Mouse (Mus musculus): Measurements from ENCODE around the gene Bckdk.

Bckdk gene

GRCm38 (mm10) chr7:127896384-127896783 lies 7.5 kb upstream of the Bckdk start:
- peak; percentile 74 for DNase-seq

- DNase-seq = no peak
Measured at GRCm38 (mm10) chr7:127897542-127897941, 6.3 kb upstream of the Bckdk start.

- DNase-seq = no peak
Measured at GRCm38 (mm10) chr7:127898179-127898956, 5.5 kb upstream of the Bckdk start.

- no peak for DNase-seq
Measured at GRCm38 (mm10) chr7:127899997-127900396, 3.9 kb upstream of the Bckdk start.

- DNase-seq = no peak
Measured at GRCm38 (mm10) chr7:127901772-127902171, 2.1 kb upstream of the Bckdk start.

- DNase-seq = no peak
Measured at GRCm38 (mm10) chr7:127907939-127908338, 4.1 kb downstream of the Bckdk start.

GRCm38 (mm10) chr7:127908656-127909055 lies 4.8 kb downstream of the Bckdk start:
- no peak for DNase-seq

GRCm38 (mm10) chr7:127912190-127912871 lies 8.4 kb downstream of the Bckdk start, which contains the start of gene Kat8:
Gene Kat8 (plus strand): TSS chr7:127912516.
- DNase-seq = peak; percentile 95

GRCm38 (mm10) chr7:127912938-127913337 lies 9.1 kb downstream of the Bckdk start:
- DNase-seq = no peak

GRCm38 (mm10) chr7:127915293-127915692 lies 11.4 kb downstream of the Bckdk start:
- no peak for DNase-seq

- DNase-seq = peak; percentile 48
Measured at GRCm38 (mm10) chr7:127918203-127918602, 14.3 kb downstream of the Bckdk start.

- peak; percentile 41 for DNase-seq
Measured at GRCm38 (mm10) chr7:127919290-127919689, 15.4 kb downstream of the Bckdk start.

GRCm38 (mm10) chr7:127921516-127921915 lies 17.6 kb downstream of the Bckdk start:
- peak; percentile 42 for DNase-seq

- no peak for DNase-seq
Measured at GRCm38 (mm10) chr7:127922451-127923275, 18.8 kb downstream of the Bckdk start.

GRCm38 (mm10) chr7:127923714-127924113 lies 19.8 kb downstream of the Bckdk start:
- no peak for DNase-seq

- DNase-seq = no peak
Measured at GRCm38 (mm10) chr7:127925252-127925651, 21.4 kb downstream of the Bckdk start.

- no peak for DNase-seq
Measured at GRCm38 (mm10) chr7:127926066-127926465, 22.2 kb downstream of the Bckdk start.

GRCm38 (mm10) chr7:127926846-127927245 lies 23.0 kb downstream of the Bckdk start:
- DNase-seq = no peak

- DNase-seq = no peak
Measured at GRCm38 (mm10) chr7:127927726-127928125, 23.8 kb downstream of the Bckdk start.

- no peak for DNase-seq
Measured at GRCm38 (mm10) chr7:127928596-127928995, 24.7 kb downstream of the Bckdk start.

GRCm38 (mm10) chr7:127929923-127930322 lies 26.0 kb downstream of the Bckdk start, which contains the start of gene Prss8:
Gene Prss8 (minus strand): TSS chr7:127930104.
- DNase-seq = no peak

GRCm38 (mm10) chr7:127930636-127931035 lies 26.8 kb downstream of the Bckdk start:
- no peak for DNase-seq
